Mouse (Mus musculus) urinary bladder, postnatal 4 days (tissue): ENCODE results near the gene Klhl8.

Source experiments
- DNase-seq, 2 experiments: peaks; one replicate each; pipeline ENCODE4 v3.0.0; 2021 to 2022; ENCODE audit warnings: low spot score in 2 of 2

Gene Klhl8

DNA sequence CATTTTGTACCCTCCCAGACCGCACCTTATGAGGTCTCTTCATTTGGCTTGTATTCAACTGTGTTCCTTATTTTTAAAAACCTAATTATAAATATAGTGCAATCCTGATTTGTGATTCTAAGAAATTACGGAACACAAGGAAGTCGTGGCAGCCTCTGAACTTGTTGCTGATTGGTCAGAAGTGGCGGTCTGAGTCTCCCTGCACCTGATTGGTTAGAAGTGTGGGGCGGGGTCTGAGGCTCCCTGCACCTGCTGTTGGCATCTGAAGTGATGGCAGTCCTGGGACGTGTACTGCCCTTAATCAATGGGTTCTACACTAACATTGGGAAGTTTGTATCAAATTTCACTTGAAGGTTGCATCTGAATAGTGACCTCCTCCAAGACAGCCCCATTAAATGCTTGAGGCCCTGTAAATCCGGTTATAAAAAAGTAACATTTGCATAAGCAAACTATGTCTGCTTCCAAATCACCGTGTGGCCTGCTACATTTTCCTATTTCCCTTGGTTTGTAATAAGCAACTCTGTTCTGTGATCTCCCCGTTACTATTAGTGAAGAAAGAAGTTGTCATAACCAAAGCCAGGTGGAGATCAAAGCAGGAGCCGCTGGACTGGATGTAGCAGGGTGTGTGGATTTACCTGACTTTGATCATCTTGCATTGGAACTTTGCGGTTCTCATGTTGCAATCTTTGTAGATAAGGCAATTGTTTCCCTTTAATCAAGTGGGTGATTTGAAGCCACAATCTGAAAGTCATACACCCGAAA is 5.7 kb upstream of the Klhl8 start:
- no peak for DNase-seq

DNA sequence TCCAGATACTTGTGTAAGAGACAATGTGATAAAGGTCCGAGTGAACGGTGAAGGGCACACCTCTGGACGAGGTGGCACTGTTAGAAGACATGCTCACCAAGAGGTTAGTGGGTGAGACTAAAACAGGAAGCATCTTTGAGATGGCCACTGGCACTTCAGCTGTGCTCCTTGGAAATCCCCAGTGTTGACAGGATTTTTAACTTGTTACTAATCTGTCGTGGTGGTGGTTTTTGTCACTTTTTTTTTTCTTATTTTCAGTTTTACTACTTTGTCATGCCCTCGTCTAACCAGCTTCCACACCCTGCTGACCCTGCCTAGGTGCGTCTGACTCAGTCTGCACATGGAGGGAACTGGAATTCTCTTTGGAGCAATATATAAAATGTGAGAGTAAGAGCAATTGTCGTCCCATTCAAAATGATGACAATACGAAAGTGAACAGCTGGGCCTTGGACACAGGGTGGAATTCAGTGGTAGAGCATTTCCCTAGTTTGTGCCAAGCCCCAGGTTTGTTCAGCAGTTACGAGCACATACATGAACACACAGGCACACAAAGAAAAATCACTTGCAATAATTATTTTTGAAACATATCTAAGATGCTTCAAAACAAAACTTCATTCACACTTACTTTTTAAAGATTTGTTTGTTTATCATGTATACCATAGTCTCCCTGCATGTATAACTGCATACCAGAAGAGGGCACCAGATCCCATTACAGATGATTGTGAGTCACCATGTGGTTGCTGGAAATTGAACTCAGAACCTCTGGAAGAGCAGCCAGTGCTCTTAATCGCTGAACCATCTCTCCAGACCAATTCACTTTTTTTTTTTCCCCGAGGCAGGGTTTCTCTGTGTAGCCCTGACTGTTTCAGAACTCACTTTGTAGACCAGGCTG is 3.5 kb upstream of the Klhl8 start:
- no peak for DNase-seq

- no peak for DNase-seq
These were observed 2.1 kb upstream of the Klhl8 start for GRCm38 (mm10) chr5:103913150-103913549.

DNA sequence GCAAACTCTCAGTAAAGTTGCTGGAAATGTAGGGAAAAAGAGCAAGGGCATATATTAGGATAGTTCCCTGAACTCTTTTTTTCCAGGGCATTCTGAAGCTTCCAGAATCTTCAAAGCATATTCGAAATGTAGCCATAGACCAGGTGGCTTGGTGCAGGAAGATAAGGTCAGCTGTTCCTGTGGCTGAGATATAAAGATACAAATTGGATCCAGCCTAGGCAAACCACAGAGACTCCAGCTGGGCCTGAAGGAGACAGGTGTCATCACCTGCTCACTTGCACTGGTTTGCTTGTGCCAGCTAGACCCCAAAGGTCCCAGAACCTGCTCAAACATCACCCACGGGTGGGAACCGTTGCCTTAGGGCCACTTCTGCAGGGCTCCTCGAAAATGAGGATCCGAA is 496 bp upstream of the Klhl8 start:
- DNase-seq: no peak

GRCm38 (mm10) chr5:103910156-103910555 is 903 bp downstream of the Klhl8 start:
- no peak for DNase-seq

DNA sequence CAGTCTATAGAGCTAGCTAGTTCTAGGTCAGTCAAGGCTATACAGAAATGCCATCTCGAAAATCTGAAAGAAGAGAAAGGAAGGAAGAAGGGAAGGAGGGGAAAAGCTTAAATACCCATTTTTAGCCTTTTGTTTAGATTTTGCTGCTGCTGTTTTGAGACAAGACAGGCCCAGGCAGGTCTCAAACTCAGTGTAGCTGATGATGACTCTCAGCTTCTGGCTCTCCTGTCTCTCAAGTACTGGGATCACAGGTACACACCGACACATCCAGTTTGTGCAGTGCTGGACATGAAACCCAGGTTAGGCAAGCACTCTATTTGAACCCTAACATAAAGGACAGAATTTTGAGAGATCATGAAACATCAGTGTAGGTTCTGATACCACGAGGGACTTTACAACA is 1.6 kb downstream of the Klhl8 start:
- DNase-seq: no peak

- DNase-seq: no peak
These were observed 2.2 kb downstream of the Klhl8 start for GRCm38 (mm10) chr5:103908851-103909250.

DNA sequence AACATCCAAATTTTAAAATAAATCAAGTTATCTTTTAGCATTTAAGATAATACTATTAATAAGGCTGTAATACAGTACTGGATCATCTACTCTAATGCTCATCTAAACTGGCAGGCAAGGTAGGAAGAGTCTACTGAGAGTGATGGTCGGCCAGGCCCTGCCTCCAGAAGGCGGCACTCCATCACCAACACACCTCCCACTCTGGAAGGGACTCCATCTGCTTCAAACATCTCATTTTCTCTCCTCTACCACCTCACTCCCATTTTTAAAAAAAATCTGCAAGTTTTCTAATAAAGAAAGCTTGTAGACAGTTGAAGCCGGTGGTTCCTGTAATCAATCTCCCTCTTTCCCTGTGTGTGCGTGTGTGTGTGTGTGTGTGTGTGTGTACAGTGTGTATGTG is 3.2 kb downstream of the Klhl8 start:
- no peak for DNase-seq

DNA sequence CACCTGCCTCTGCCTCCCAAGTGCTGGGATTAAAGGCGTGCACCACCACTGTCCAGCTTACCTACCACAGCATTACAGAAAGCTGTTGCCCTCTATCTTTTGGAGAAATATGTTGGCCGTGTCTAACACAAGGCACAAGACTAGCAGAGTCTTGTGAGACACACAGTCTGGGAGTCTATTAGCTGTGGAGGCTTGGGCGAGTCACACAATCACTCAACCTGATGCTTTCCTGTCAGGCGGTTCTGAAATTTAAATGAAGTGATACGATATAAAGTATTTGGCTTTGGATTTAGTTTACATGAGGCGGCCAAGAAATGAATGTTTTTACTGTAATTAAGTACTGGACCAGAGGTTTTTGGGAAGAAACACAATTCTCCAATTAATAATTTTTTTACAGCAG is 4.9 kb downstream of the Klhl8 start:
- DNase-seq: no peak

GRCm38 (mm10) chr5:103898310-103898709 is 12.7 kb downstream of the Klhl8 start:
- no peak for DNase-seq

DNA sequence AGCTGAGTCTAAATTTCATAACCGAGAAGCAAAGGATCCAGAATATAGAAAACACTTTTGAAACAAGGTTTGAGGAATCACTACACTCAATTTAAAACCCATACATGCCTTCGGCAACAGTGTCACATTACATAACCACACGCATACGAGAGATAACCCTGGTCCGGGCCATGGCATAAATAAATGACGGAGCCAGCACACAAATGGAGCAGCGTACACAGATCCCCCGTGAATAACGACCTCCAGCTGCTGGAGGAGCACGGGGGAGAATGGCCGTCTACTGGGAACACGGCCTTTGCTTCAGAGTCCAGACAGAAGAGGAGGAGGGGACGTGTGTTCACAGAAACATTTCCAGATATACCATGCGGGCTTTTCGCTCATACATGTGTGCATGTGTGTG is 21.3 kb downstream of the Klhl8 start:
- DNase-seq: no peak

DNA sequence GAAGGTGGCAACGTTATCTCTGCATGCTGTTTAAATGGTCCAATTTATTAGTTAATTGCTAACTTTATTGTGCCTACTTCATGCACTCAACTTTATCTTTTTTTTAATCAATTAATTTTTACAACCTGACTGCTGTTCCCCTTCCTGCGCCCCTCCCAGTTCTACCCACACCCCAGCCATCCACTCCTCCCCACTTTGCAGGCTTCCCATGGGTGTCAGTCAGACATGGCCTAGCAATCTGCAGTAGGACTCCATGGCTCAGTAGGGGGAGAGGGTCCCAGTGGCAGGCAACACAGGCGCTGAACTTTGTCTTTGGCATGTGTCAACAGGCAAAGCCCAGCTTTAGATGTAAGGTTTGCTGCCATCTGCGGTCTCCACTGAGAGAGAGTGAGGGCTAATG is 47.3 kb downstream of the Klhl8 start:
- DNase-seq: no peak

GRCm38 (mm10) chr5:103860622-103861021 is 50.4 kb downstream of the Klhl8 start:
- no peak for DNase-seq

- DNase-seq: no peak
These were observed 53.9 kb downstream of the Klhl8 start for GRCm38 (mm10) chr5:103857151-103857550.

- no peak for DNase-seq
These were observed 54.6 kb downstream of the Klhl8 start for GRCm38 (mm10) chr5:103856286-103857009.

DNA sequence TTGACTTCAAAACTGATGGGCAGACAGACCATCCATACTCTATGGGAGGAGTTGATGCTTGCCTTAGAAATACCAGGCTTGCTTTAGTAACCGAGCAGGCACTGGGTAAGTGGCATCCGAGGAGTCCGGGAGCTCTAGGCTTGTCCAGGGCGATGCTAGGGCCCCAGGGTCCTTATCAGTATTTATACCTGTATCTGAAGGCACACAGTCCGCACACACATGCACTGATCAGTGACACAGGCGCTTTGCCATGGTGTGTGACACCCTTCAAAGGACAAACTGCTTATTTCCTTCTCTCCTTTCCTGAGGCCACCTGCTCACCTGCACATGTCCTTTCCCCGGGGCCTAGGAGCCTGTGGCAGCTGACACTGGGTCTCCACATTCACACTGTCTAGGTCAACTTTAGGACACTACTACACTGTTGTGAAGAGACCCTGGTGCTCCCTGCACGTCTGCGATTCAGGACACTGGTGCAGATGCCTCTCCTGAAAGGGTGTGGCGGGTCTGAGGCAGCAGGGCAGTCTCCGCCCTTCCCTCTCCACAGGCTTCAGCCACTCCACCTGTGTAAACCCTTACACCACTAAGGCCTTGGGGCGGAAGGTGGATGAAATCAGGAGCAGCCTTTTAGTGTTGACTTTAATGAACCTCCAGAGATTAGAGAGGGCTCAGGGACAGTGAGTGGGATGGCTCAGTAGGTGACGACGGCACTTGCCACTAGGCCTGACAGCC is 55.4 kb downstream of the Klhl8 start:
- DNase-seq: no peak

GRCm38 (mm10) chr5:103854807-103855194 is 56.3 kb downstream of the Klhl8 start:
- DNase-seq: no peak

GRCm38 (mm10) chr5:103854041-103854806 is 56.8 kb downstream of the Klhl8 start:
- DNase-seq: no peak

GRCm38 (mm10) chr5:103852756-103853549 is 58.1 kb downstream of the Klhl8 start:
- DNase-seq: no peak

DNA sequence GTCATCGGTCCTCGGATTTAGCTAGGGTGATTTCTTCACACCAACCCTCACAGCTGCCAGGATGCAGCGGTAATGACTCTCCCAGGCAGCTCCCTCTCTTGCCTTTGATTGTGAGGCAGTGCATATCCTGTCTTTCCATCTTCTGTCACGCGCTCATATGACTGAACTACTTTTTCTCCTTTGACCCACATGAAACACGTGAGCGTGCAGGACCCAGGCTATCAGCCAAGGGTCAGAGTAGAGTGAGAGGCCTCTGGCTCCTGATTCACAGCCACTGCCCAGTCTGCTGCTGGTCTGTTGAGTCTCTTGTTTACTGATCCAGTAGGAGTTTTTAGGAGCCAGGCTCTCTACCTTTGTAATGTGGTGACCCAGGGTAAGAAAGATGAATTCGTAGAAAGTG is 62.5 kb downstream of the Klhl8 start:
- no peak for DNase-seq
